Mouse (Mus musculus) stomach, postnatal 0 days (tissue): ENCODE measurements at regions not wholly inside any gene's neighbourhood (a gene's known extent, or its start where the extent isn't known, plus 50 kb on each side); places are given as distances from the start of the nearest gene placed in this dataset.

ENCODE experiments used
- ATAC-seq: fragments of 200-750 bp; cut with Nextera tagmentation; 2 replicates; pipeline ENCODE4 v1.8.0; 2017; ENCODE audit not compliant: low FRiP score, low TSS enrichment
- DNase-seq: peaks from one replicate; pipeline ENCODE4 v3.0.0-alpha.2; 2016; ENCODE audit warnings: low spot score
- H3K27ac ChIP-seq: fragments of 300-500 bp; sonication (generic); replicated peaks from 2 replicates; pipeline ENCODE4 v1.5.1; 2014; ENCODE audit warnings: mild to moderate bottlenecking, control low read depth
- H3K27me3 ChIP-seq: fragments of 300-500 bp; sonication (generic); 2 replicates; pipeline ENCODE4 v1.6.1; 2014; ENCODE audit warnings: low read length; ENCODE audit not compliant: control insufficient read depth, insufficient read depth
- H3K36me3 ChIP-seq: fragments of 300-500 bp; sonication (generic); 2 replicates; pipeline ENCODE4 v1.6.1; 2014; ENCODE audit warnings: low read length, mixed read lengths; ENCODE audit not compliant: control insufficient read depth, insufficient read depth
- H3K4me1 ChIP-seq: fragments of 300-500 bp; sonication (generic); replicated peaks from 2 replicates; pipeline ENCODE4 v1.6.1; 2014; ENCODE audit warnings: antibody characterized with exemption; ENCODE audit not compliant: control insufficient read depth, insufficient read depth
- H3K4me2 ChIP-seq: fragments of 300-500 bp; sonication (generic); replicated peaks from 2 replicates; pipeline ENCODE4 v1.6.1; 2014; ENCODE audit warnings: low read depth, mild to moderate bottlenecking, control low read depth, moderate library complexity
- H3K4me3 ChIP-seq: fragments of 300-500 bp; sonication (generic); 2 replicates; pipeline ENCODE4 v1.5.1; 2014; ENCODE audit warnings: low read depth, low read length, control low read depth
- H3K9ac ChIP-seq: fragments of 300-500 bp; sonication (generic); 2 replicates; pipeline ENCODE4 v1.6.1; 2014; ENCODE audit warnings: mild to moderate bottlenecking, low read length, control low read depth, mixed read lengths
- H3K9me3 ChIP-seq: fragments of 300-500 bp; sonication (generic); 2 replicates; pipeline ENCODE4 v1.6.1; 2016; ENCODE audit warnings: low read length; ENCODE audit not compliant: control insufficient read depth
- CTCF ChIP-seq: IDR thresholded peaks from 2 replicates; pipeline ENCODE4 v1.5.1; 2016; ENCODE audit warnings: antibody characterized with exemption, low read depth, mild to moderate bottlenecking, moderate library complexity
- EP300 ChIP-seq: optimal IDR thresholded peaks from 2 replicates; pipeline ENCODE3; 2016; ENCODE audit warnings: antibody characterized with exemption
- WGBS: fragments of 180-500 bp; shearing (Covaris S2); extraction: QIAGEN DNeasy Blood & Tissue Kit; methylation state at CpG from one replicate; pipeline ENCODE4 v1.1.7; 2014; 5-methylcytosine and 5-hydroxymethylcytosine counted together

GRCm38 (mm10) chr1:193800998-193801397, 430.9 kb upstream of the Camk1g start:
- DNase-seq (no peak), ATAC-seq (no peak)
- H3K9me3 ChIP-seq, result no peaks in the 10 kb centered on the region
- H3K27me3 ChIP-seq, result no peaks in the 10 kb centered on the region
- no peak overlapping the region for H3K27ac ChIP-seq
- no peak overlapping the region for H3K4me3 ChIP-seq
- H3K4me2 ChIP-seq, result no peak overlapping the region
- 59% methylated on average over 3 of the region's 3 CpGs for WGBS
- H3K9ac ChIP-seq, result no peak overlapping the region
- no peaks in the 10 kb centered on the region for H3K4me1 ChIP-seq
- no peaks in the 10 kb centered on the region for H3K36me3 ChIP-seq
- no peak for TF ChIP-seq EP300
- TF ChIP-seq CTCF, result no peak

GRCm38 (mm10) chr1:193790579-193790978, 420.5 kb upstream of the Camk1g start:
- no peak overlapping the region for H3K4me3 ChIP-seq
- no peak overlapping the region for H3K4me2 ChIP-seq
- H3K36me3 ChIP-seq, result no peaks in the 10 kb centered on the region
- no peak overlapping the region for H3K9ac ChIP-seq
- H3K27ac ChIP-seq, result no peak overlapping the region
- 82% methylated on average over 2 of the region's 2 CpGs for WGBS
- TF ChIP-seq EP300 (no peak), CTCF (no peak)
- ATAC-seq (no peak), DNase-seq (no peak)
- no peaks in the 10 kb centered on the region for H3K4me1 ChIP-seq
- no peaks in the 10 kb centered on the region for H3K27me3 ChIP-seq
- H3K9me3 ChIP-seq, result no peaks in the 10 kb centered on the region

- 85% methylated on average over 2 of the region's 2 CpGs for WGBS
Observed at GRCm38 (mm10) chr1:193788496-193788895, 418.4 kb upstream of the Camk1g start.

GRCm38 (mm10) chr1:193787417-193787816, 417.3 kb upstream of the Camk1g start:
- Histone ChIP-seq H3K9me3 (no peaks in the 10 kb centered on the region), H3K4me1 (no peaks in the 10 kb centered on the region), H3K36me3 (no peaks in the 10 kb centered on the region), H3K4me2 (no peak overlapping the region), H3K27ac (no peak overlapping the region), H3K4me3 (no peak overlapping the region), H3K27me3 (no peaks in the 10 kb centered on the region), H3K9ac (no peak overlapping the region)
- DNase-seq, result no peak
- ATAC-seq, result no peak
- TF ChIP-seq EP300 (no peak), CTCF (no peak)
- 66% methylated on average over 1 of the region's 1 CpGs for WGBS

More at GRCm38 (mm10) chr1:193788496-193788895, 418.4 kb upstream of the Camk1g start:
- no peaks in the 10 kb centered on the region for H3K36me3 ChIP-seq
- H3K27ac ChIP-seq, result no peak overlapping the region
- H3K27me3 ChIP-seq, result no peaks in the 10 kb centered on the region
- H3K9me3 ChIP-seq, result no peaks in the 10 kb centered on the region
- H3K4me1 ChIP-seq, result no peaks in the 10 kb centered on the region
- no peak overlapping the region for H3K9ac ChIP-seq
- H3K4me2 ChIP-seq, result no peak overlapping the region
- no peak for DNase-seq
- TF ChIP-seq CTCF (no peak), EP300 (no peak)
- ATAC-seq, result no peak
- H3K4me3 ChIP-seq, result no peak overlapping the region

GRCm38 (mm10) chr1:193784966-193785365, 414.9 kb upstream of the Camk1g start:
- H3K4me1 ChIP-seq, result no peaks in the 10 kb centered on the region
- no peaks in the 10 kb centered on the region for H3K27me3 ChIP-seq
- H3K9me3 ChIP-seq, result no peaks in the 10 kb centered on the region
- H3K9ac ChIP-seq, result no peak overlapping the region
- H3K27ac ChIP-seq, result no peak overlapping the region
- ATAC-seq, result no peak
- no peak overlapping the region for H3K4me2 ChIP-seq
- no peak for DNase-seq
- H3K36me3 ChIP-seq, result no peaks in the 10 kb centered on the region
- no peak for TF ChIP-seq CTCF
- no peak overlapping the region for H3K4me3 ChIP-seq
- 38% methylated on average over 1 of the region's 1 CpGs for WGBS

GRCm38 (mm10) chr1:193784526-193784925, 414.4 kb upstream of the Camk1g start:
- Histone ChIP-seq H3K9me3 (no peaks in the 10 kb centered on the region), H3K27me3 (no peaks in the 10 kb centered on the region), H3K36me3 (no peaks in the 10 kb centered on the region), H3K4me2 (no peak overlapping the region), H3K27ac (no peak overlapping the region), H3K4me1 (no peaks in the 10 kb centered on the region), H3K4me3 (no peak overlapping the region), H3K9ac (no peak overlapping the region)
- 77% methylated on average over 2 of the region's 2 CpGs for WGBS
- ATAC-seq (no peak), DNase-seq (no peak)
- TF ChIP-seq EP300 (no peak), CTCF (no peak)
